Mouse (Mus musculus) cerebellum, adult 2 months (tissue): ENCODE measurements around the gene Zfp292.

Experiments
- CTCF ChIP-seq: fragments of 200-500 bp; IDR thresholded peaks from 2 replicates; pipeline ENCODE4 v1.5.1; 2011; ENCODE audit warnings: low read depth, mild to moderate bottlenecking, control low read depth, low read length, moderate library complexity, borderline replicate concordance; ENCODE audit not compliant: insufficient read depth
- POLR2A ChIP-seq: fragments of 200-500 bp; IDR thresholded peaks from 2 replicates; pipeline ENCODE4 v1.6.1; 2011; ENCODE audit warnings: low read length, control low read depth, borderline replicate concordance; ENCODE audit not compliant: insufficient read depth

GRCm38 (mm10) chr4:34872896-34873495, 9.8 kb downstream of the Zfp292 start:
- TF ChIP-seq CTCF (no peak), POLR2A (no peak)
